Mouse (Mus musculus): ENCODE results near the gene Jmjd6. TPM values are rescaled to one million over a fixed set of nuclear protein-coding genes. Genes with fewer than 3 reads are reported as not detected.
A peak's percentile ranks its signal among the peaks of the same experiment; 100 is the strongest.

The Jmjd6 gene
- 76.7 and 78.5 TPM in 2 replicates for polyA plus RNA-seq (2015; fragmentation: Nextera tagmentation; extraction: Ambion mirVana)

GRCm38 (mm10) chr11:116843261-116844233, at the start of gene Jmjd6, which contains the start of gene Mettl23:
TSS of gene Jmjd6 (minus strand) at chr11:116843449.
TSS of gene Mettl23 (plus strand) at chr11:116843278.
- Histone ChIP-seq H3K9me3 (no peaks in the 10 kb centered on the region), H3K4me2 (replicated peaks) (peak within 1 kb of the TSS; percentile 79), H3K9ac (replicated peaks) (peak within 1 kb of the TSS; percentile 87), H3K4me3 (peak within 1 kb of the TSS; percentile 93), H3K27me3 (no peaks in the 10 kb centered on the region), H3K4me1 (peaks cover 59% of the 10 kb centered on the region), H3K27ac (replicated peaks) (peak within 1 kb of the TSS; percentile 96), H3K36me3 (peaks cover 35% of the 10 kb centered on the region)
- WGBS = under 1% methylated on average over 72 of the region's 72 CpGs
- peak; percentile 97 for ATAC-seq (replicated peaks)

- no peak overlapping the region for H3K4me2 ChIP-seq (replicated peaks)
- H3K27ac ChIP-seq (replicated peaks) = no peak overlapping the region
- no peaks in the 10 kb centered on the region for H3K9me3 ChIP-seq
- H3K4me1 ChIP-seq = peaks cover 8% of the 10 kb centered on the region
- H3K36me3 ChIP-seq = no peaks in the 10 kb centered on the region
- no peaks in the 10 kb centered on the region for H3K27me3 ChIP-seq
- WGBS = 69% methylated on average over 5 of the region's 5 CpGs
- no peak overlapping the region for H3K4me3 ChIP-seq
- no peak overlapping the region for H3K9ac ChIP-seq (replicated peaks)
- ATAC-seq (replicated peaks) = no peak
Observed at GRCm38 (mm10) chr11:116887136-116887535, 43.9 kb upstream of the Jmjd6 start.

- peak; percentile 51 for ATAC-seq (replicated peaks)
- Histone ChIP-seq H3K4me3 (peak overlapping the region; percentile 33), H3K9me3 (no peaks in the 10 kb centered on the region), H3K27ac (replicated peaks) (no peak overlapping the region), H3K36me3 (no peaks in the 10 kb centered on the region), H3K4me1 (peaks cover 8% of the 10 kb centered on the region), H3K9ac (replicated peaks) (peak overlapping the region; percentile 35; the same call in 1 of the 2 replicates), H3K4me2 (replicated peaks) (peak overlapping the region; percentile 50), H3K27me3 (no peaks in the 10 kb centered on the region)
- WGBS = 5% methylated on average over 27 of the region's 28 CpGs
Observed at GRCm38 (mm10) chr11:116885275-116886151, 42.3 kb upstream of the Jmjd6 start.

- Histone ChIP-seq H3K4me2 (replicated peaks) (no peak overlapping the region), H3K9ac (replicated peaks) (no peak overlapping the region), H3K9me3 (no peaks in the 10 kb centered on the region), H3K36me3 (no peaks in the 10 kb centered on the region), H3K4me1 (peaks cover 8% of the 10 kb centered on the region), H3K27me3 (no peaks in the 10 kb centered on the region), H3K4me3 (no peak overlapping the region), H3K27ac (replicated peaks) (no peak overlapping the region)
- WGBS = 92% methylated on average over 6 of the region's 6 CpGs
- ATAC-seq (replicated peaks) = no peak
Observed at GRCm38 (mm10) chr11:116884061-116884460, 40.8 kb upstream of the Jmjd6 start.

GRCm38 (mm10) chr11:116882446-116882845, 39.2 kb upstream of the Jmjd6 start:
- ATAC-seq (replicated peaks) = no peak
- no peaks in the 10 kb centered on the region for H3K27me3 ChIP-seq
- H3K9ac ChIP-seq (replicated peaks) = no peak overlapping the region
- H3K4me1 ChIP-seq = peaks cover 8% of the 10 kb centered on the region
- no peak overlapping the region for H3K27ac ChIP-seq (replicated peaks)
- H3K36me3 ChIP-seq = no peaks in the 10 kb centered on the region
- H3K4me2 ChIP-seq (replicated peaks) = no peak overlapping the region
- WGBS = 76% methylated on average over 10 of the region's 10 CpGs
- H3K4me3 ChIP-seq = no peak overlapping the region
- H3K9me3 ChIP-seq = no peaks in the 10 kb centered on the region

- H3K36me3 ChIP-seq = no peaks in the 10 kb centered on the region
- ATAC-seq (replicated peaks) = no peak
- peaks cover 8% of the 10 kb centered on the region for H3K4me1 ChIP-seq
- no peak overlapping the region for H3K4me3 ChIP-seq
- WGBS = 49% methylated on average over 5 of the region's 5 CpGs
- no peaks in the 10 kb centered on the region for H3K9me3 ChIP-seq
- no peaks in the 10 kb centered on the region for H3K27me3 ChIP-seq
- H3K9ac ChIP-seq (replicated peaks) = no peak overlapping the region
- no peak overlapping the region for H3K4me2 ChIP-seq (replicated peaks)
- H3K27ac ChIP-seq (replicated peaks) = no peak overlapping the region
Observed at GRCm38 (mm10) chr11:116881440-116881839, 38.2 kb upstream of the Jmjd6 start.

GRCm38 (mm10) chr11:116880839-116881238, 37.6 kb upstream of the Jmjd6 start:
- Histone ChIP-seq H3K36me3 (no peaks in the 10 kb centered on the region), H3K4me1 (peaks cover 5% of the 10 kb centered on the region), H3K27ac (replicated peaks) (no peak overlapping the region), H3K4me2 (replicated peaks) (no peak overlapping the region), H3K9ac (replicated peaks) (no peak overlapping the region), H3K4me3 (no peak overlapping the region), H3K27me3 (no peaks in the 10 kb centered on the region), H3K9me3 (no peaks in the 10 kb centered on the region)
- 53% methylated on average over 7 of the region's 7 CpGs for WGBS
- no peak for ATAC-seq (replicated peaks)

GRCm38 (mm10) chr11:116878454-116878853, 35.2 kb upstream of the Jmjd6 start:
- H3K4me2 ChIP-seq (replicated peaks) = no peak overlapping the region
- H3K27ac ChIP-seq (replicated peaks) = no peak overlapping the region
- H3K27me3 ChIP-seq = no peaks in the 10 kb centered on the region
- H3K9me3 ChIP-seq = no peaks in the 10 kb centered on the region
- no peak for ATAC-seq (replicated peaks)
- no peak overlapping the region for H3K4me3 ChIP-seq
- H3K36me3 ChIP-seq = peaks cover 17% of the 10 kb centered on the region
- no peak overlapping the region for H3K9ac ChIP-seq (replicated peaks)
- H3K4me1 ChIP-seq = no peaks in the 10 kb centered on the region
- 90% methylated on average over 8 of the region's 8 CpGs for WGBS

- Histone ChIP-seq H3K27ac (replicated peaks) (no peak overlapping the region), H3K27me3 (no peaks in the 10 kb centered on the region), H3K36me3 (peaks cover 42% of the 10 kb centered on the region), H3K4me3 (no peak overlapping the region), H3K4me1 (no peaks in the 10 kb centered on the region), H3K4me2 (replicated peaks) (no peak overlapping the region), H3K9me3 (no peaks in the 10 kb centered on the region), H3K9ac (replicated peaks) (no peak overlapping the region)
- 89% methylated on average over 20 of the region's 20 CpGs for WGBS
- no peak for ATAC-seq (replicated peaks)
Observed at GRCm38 (mm10) chr11:116873987-116874386, 30.7 kb upstream of the Jmjd6 start.

- 89% methylated on average over 9 of the region's 9 CpGs for WGBS
- no peak overlapping the region for H3K4me3 ChIP-seq
- H3K9ac ChIP-seq (replicated peaks) = no peak overlapping the region
- ATAC-seq (replicated peaks) = no peak
- H3K36me3 ChIP-seq = peaks cover 59% of the 10 kb centered on the region
- H3K4me2 ChIP-seq (replicated peaks) = no peak overlapping the region
- no peaks in the 10 kb centered on the region for H3K27me3 ChIP-seq
- no peaks in the 10 kb centered on the region for H3K9me3 ChIP-seq
- H3K4me1 ChIP-seq = no peaks in the 10 kb centered on the region
- no peak overlapping the region for H3K27ac ChIP-seq (replicated peaks)
Observed at GRCm38 (mm10) chr11:116871538-116871937, 28.3 kb upstream of the Jmjd6 start.

GRCm38 (mm10) chr11:116869641-116870040, 26.4 kb upstream of the Jmjd6 start:
- WGBS = 82% methylated on average over 4 of the region's 4 CpGs
- Histone ChIP-seq H3K9ac (replicated peaks) (no peak overlapping the region), H3K9me3 (no peaks in the 10 kb centered on the region), H3K36me3 (peaks cover 73% of the 10 kb centered on the region), H3K27ac (replicated peaks) (no peak overlapping the region), H3K4me2 (replicated peaks) (no peak overlapping the region), H3K4me1 (no peaks in the 10 kb centered on the region), H3K4me3 (no peak overlapping the region), H3K27me3 (no peaks in the 10 kb centered on the region)
- ATAC-seq (replicated peaks) = no peak

- Histone ChIP-seq H3K4me2 (replicated peaks) (no peak overlapping the region), H3K9ac (replicated peaks) (no peak overlapping the region), H3K27ac (replicated peaks) (no peak overlapping the region), H3K36me3 (peaks cover 72% of the 10 kb centered on the region), H3K27me3 (no peaks in the 10 kb centered on the region), H3K4me1 (no peaks in the 10 kb centered on the region), H3K9me3 (no peaks in the 10 kb centered on the region), H3K4me3 (no peak overlapping the region)
- WGBS = 90% methylated on average over 8 of the region's 8 CpGs
- no peak for ATAC-seq (replicated peaks)
Observed at GRCm38 (mm10) chr11:116869223-116869622, 26.0 kb upstream of the Jmjd6 start.

Measured in forebrain, embryonic 15.5 days (tissue).